Comparison of ENCODE assay signal across 8 mouse cellular contexts in genomic region chr13:62760432-62761415, GRCm38 (mm10). TPM values are rescaled to one million over a fixed set of nuclear protein-coding genes. Genes with fewer than 3 reads are reported as not detected.
DNase-seq lines count a peak whose midpoint lies in the region; ATAC-seq lines count a peak whose summit lies in the region.
"Not testable (repeated sequence)": the region's sequence is repeated elsewhere in the genome, so short reads cannot be mapped to it uniquely, and the experiment has no call there.

Platr25 (minus strand) TSS chr13:62760709.

- not testable (repeated sequence) for H3K36me3 ChIP-seq in macrophage (ENCODE audit: inconsistent target)

- peak; percentile 12 to 26 for DNase-seq in adrenal gland, adult 18-20 months (ENCODE audit: low spot score in 2 of 2)
- peak; percentile 80 for DNase-seq in embryo, embryonic 11 days
- peak; percentile 36 for DNase-seq in gastrocnemius, postnatal 14 days
- peak; percentile 13 to 39 for DNase-seq in left cerebral cortex, adult 8-10 months (ENCODE audit: low spot score in 2 of 2)
- peak; percentile 40 for DNase-seq in right cerebral cortex, adult 18-20 months
- DNase-seq in urinary bladder, adult 2 months (ENCODE audit: low spot score) = peak; percentile 26

- peak within 1 kb of the TSS; percentile 50 for H3K4me3 ChIP-seq in macrophage (ENCODE audit: inconsistent target)

- ATAC-seq in inflammation-experienced regulatory T-cells, adult 6 months = peak; percentile 99

- 16% methylated on average over 19 of the region's 20 CpGs for WGBS in macrophage (ENCODE audit: missing documents)

- intact Hi-C loops in gastrocnemius, postnatal 14 days (cut with DNase I; ENCODE audit: low total_unique reads) = loop anchor here (10.0 kb wide), 1 partner anchor 94 kb away; the partner anchor contains the start of gene Fbp2

- not testable (repeated sequence) for H3K27ac ChIP-seq in macrophage

- not testable (repeated sequence) for H3K79me2 ChIP-seq in macrophage (ENCODE audit: inconsistent target)

RNA-seq across cellular contexts. Expression of gene Platr25, which starts in this region (rescaled TPM):
- 1 to 10 TPM; 2.7 to 3.4 TPM for total RNA-seq in adrenal gland, adult 18-20 months (2021)
- total RNA-seq in gastrocnemius, postnatal 14 days (2021) = 1 to 10 TPM; 2.9 to 3.6 TPM
- polyA plus RNA-seq in inflammation-experienced regulatory T-cells, adult 6 months (2017; shearing (Covaris generic)) = 10 to 100 TPM; 12.2 to 26.0 (median 15.6) TPM
- 10 to 100 TPM; 13.5 to 14.9 (median 14.1) TPM for total RNA-seq in left cerebral cortex, adult 8-10 months (2022)
- 10 to 100 TPM; 12.4 to 68.1 (median 42.6) TPM for total RNA-seq in macrophage (2018; cell fraction: chromatin; rRNA removed)
- 10 to 100 TPM in 3 of 26 experiments, 1 to 10 TPM in 23; 1.2 to 11.7 (median 6.0) TPM for total RNA-seq in macrophage (2018; cell fraction: cytosol; rRNA removed)
- total RNA-seq in macrophage (2018; cell fraction: nucleus; rRNA removed) = 10 to 100 TPM in 24 of 26 experiments, 1 to 10 TPM in 2; 7.9 to 73.1 (median 20.7) TPM
- 3.9 to 12.8 TPM (median 10.8 TPM) in 3 replicates for polyA plus RNA-seq in macrophage (2018)
- polyA plus RNA-seq in urinary bladder, adult 2 months (2012; rRNA removed) = 14.4 and 14.8 TPM in 2 replicates

Comparison
In these comparisons a context has a peak if more than half of its experiments do, and no peak if none do; other contexts are left out.
1. DNase-seq: peak in every context shown above with its lines; median percentile 80 in embryo, embryonic 11 days; 40 in right cerebral cortex, adult 18-20 months; 36 in gastrocnemius, postnatal 14 days; 26 in left cerebral cortex, adult 8-10 months; 26 in urinary bladder, adult 2 months; 19 in adrenal gland, adult 18-20 months.